Mouse (Mus musculus) retina, postnatal 7 days (tissue): ENCODE results near the gene Mkrn2.
A peak's percentile ranks its signal among the peaks of the same experiment; 100 is the strongest.

Experiments
- DNase-seq: peaks from one replicate; pipeline ENCODE4 v3.0.0-alpha.2; 2012; ENCODE audit warnings: low read depth, low spot score

Gene Mkrn2

DNA sequence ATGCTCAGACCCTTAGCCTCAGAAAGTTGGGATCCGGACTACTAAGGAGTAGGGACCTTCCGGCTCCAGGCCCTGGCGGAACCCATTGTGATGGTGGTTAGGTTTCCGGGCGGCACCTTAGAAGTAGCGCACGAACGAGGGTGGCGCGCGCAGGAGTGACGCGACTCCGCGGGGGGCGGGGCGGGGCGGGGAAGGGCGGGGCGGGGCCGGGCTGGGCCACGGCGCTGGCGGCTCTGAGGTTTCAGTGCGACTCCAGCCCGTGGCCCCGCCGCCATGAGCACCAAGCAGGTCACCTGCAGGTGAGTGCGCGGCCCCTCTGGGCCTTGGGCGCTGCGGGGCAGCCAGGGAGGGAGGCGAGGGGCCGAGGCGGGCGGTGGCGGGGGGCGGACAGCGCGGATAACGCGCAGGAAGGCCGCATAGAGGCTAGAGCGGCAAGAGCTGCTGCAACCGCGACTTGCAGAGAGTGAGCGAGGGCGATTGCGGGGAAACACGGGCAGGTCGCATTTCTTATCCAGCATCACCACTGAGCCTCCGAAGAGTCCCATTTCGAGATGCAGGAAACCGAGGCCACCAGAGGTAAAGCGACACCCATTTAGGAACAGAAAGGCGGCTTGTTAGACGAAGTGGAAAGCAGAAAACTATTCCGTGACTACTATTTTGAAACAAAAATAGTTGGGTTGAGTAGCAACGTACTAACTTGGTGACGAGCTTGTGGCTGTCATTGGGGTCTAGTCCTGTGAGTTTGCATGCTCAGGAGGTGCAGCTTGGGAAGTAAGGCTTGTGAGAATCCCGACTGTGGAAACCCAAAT lies at the start of gene Mkrn2:
Gene Mkrn2, plus strand, starts transcription at position 188 of the 809 bp plus-strand sequence.
- peak; percentile 86 for DNase-seq

GRCm38 (mm10) chr6:115555485-115555884 lies 46.2 kb upstream of the Mkrn2 start:
- no peak for DNase-seq

DNA sequence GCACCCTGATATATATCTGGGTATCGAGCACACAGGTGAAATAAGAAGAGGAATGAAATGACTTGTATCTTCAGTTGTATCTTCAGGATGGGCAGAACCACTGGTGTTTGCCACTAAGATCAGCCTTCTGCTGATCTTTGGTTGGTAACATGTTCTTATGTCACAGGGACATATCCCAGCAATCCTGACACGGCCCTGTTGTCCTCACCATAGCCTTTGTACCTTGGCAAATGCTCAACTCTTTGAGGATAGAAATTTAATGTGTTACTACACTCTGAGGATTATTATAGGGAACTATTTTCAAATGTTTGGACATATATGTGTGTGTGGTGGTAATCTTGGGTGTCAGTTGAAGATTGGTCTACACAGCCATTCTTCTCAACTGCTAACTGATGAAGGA lies 43.5 kb upstream of the Mkrn2 start:
- DNase-seq: no peak

GRCm38 (mm10) chr6:115559651-115560632 lies 41.8 kb upstream of the Mkrn2 start:
- no peak for DNase-seq

DNA sequence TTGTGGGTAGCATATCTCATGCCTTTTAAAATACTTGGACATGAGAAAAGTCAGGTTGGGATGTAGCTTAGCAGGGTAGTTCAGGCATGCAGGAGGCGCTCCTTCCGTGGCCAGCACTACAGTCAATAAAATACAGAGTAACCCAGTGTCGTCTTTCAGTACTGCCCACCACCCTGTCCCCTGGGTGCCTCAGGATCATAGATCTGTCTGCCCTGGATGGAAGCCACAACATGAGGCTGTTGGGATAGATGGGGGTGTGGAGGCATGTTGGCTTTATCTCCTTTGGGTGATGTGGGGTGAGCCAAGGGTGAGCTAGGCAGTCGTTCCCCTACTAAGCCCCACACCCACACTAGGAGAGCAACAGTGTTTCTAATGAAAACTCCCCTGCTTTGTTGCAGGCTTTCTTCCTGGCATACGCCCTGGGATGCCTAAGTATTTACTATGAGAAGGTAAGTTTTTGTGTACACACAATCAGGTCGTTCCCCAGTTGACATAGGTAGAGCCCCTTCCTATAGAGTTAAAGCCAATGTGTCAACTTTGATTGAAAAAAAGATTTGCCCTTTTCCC lies 36.1 kb upstream of the Mkrn2 start:
- DNase-seq: no peak

DNA sequence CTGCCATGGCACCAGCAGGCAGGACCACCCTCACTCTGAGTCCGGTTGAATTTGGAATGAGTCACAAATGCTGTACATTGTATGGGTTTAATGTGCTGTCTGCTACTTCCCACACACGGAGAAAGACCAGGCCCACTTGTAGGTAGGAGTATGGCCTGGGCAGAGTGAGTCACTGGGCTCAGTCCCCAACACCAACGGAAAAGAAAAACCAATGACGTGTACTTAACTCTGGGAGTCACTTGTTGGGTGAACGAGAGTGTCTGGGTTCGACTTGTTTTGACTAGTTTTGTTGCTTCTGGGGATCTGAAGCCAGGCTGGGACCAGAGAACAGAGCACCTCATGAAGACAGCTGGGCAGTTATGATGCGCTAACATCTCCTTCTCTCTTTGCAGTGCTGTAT lies 27.5 kb upstream of the Mkrn2 start:
- DNase-seq: no peak

DNA sequence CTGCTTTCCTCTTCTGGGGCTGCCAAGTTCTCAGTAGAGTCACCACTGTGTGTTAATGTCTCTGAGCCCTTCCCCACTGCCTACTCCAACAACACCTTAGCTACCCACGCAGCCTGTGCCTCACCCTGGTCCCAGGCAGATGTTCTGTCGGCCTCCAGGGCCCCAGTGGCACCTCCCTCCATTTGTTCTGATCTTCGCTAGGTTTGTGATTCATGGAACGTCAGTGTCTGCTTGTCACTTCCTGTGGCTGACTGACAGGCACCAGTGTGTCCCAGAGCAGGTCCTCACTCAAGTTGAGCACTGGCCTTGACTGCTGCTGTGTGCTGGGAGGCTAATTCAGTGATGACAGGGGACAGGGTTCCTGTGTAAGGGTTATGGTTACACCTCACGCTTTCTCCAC lies 24.3 kb upstream of the Mkrn2 start:
- no peak for DNase-seq

DNA sequence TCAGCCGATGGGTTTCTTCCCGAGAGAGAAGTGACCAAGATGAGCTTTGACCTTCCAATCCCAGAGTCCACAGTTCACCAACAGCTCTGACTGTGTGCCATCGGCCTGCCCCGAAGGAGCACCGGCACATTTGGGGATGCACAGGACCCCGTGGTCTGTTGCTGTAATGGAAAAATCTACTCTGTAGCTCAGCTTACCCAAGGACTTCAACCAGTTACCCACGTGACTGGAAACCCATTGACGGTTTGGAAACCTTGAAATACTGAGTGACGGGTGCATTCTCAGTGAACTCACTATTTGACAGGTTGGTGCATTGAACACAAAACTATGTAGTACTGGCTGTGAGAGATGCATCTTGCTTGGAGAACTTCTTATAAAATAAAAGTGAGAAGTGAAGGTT lies 23.8 kb upstream of the Mkrn2 start:
- no peak for DNase-seq

DNA sequence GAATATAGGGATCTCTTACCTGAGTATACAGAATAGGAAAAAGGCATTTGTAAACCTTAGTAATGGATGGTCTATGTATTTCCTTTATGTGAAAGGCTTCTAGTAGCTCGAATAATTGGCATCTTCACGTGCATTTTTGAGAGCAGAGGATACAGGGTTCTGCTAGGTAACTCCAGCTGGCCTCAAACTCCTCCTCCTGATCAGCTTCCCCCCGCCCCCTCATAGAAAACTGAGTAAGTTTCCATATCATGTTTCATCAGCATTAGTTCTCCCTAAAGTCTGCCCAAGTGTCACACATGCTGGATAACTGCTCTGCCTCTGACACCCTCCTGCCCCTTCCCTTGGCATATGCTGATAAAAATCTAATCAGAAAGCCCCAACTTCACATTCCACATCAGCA lies 20.9 kb upstream of the Mkrn2 start:
- DNase-seq: no peak

- no peak for DNase-seq
Measured at GRCm38 (mm10) chr6:115582328-115583115, 19.2 kb upstream of the Mkrn2 start.

DNA sequence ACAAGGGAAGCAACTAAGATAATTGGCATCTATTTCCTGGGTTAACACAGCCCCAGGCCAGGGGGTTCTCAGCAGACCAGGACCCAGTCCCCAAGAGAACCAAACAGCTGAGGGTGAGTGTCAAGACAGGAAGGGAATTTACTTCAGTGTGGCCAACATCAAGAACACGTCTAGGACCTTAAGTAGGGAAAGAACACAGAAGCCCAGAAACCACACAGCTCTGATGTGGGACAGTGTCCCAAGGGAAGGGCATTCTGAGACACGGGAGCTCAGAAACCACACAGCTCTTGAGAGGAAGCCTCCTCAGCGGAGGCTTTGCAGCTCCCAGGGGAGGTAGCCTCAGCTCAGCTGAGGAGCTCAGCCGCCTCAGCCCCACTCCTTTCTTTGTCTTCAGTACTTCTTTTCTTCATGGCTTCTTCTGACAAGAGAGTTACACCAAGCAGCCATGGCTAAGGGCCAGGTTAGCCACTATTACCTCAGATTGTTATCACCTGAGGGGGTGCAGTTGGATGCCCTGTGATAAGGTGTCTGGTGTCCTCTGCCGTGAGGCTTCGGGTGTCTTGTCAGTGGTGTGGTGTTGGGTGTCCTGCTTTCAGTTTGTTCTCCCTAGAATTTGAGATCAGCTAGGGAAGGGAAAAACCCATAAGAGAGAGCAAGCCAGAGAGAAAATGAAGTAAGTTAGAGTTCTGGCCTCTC lies 18.1 kb upstream of the Mkrn2 start:
- no peak for DNase-seq

DNA sequence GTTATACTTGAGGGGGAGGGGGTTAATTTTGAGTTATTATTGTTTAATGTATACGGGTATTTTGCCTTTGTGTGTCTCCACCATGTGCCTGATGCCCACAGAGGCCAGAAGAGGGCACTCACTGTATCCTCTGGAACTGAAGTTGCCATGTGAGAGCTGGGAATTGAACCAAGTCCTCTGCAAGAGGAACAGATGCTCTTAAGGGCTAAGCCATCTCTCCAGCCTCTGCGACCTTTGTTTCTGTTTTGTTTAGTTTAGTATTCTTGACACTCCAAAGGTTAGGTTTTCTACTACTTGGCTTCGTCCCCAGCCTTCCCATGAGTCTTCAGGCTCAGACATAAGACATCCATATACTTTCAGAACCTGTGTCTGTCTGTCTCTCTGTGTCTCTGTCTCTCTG lies 17.5 kb upstream of the Mkrn2 start:
- no peak for DNase-seq

DNA sequence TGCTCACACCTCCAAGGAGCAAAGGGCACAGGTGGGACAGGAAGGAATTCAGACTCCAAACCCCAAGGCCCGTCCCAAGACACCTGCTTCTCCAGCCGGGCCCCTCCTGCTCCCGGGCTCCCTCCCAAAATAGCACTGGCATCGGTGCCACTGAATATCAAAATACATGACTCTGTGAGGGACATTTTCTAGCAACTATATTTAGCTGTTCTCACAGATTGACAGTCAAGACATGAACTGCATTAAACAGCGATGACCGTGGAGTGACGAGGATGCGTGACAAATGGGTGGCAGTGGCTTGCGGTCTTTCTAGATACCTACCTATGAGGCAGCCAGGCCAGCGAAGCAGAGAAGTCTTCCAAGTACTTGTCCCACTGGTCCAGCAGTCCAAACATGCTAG lies 15.4 kb upstream of the Mkrn2 start:
- no peak for DNase-seq

DNA sequence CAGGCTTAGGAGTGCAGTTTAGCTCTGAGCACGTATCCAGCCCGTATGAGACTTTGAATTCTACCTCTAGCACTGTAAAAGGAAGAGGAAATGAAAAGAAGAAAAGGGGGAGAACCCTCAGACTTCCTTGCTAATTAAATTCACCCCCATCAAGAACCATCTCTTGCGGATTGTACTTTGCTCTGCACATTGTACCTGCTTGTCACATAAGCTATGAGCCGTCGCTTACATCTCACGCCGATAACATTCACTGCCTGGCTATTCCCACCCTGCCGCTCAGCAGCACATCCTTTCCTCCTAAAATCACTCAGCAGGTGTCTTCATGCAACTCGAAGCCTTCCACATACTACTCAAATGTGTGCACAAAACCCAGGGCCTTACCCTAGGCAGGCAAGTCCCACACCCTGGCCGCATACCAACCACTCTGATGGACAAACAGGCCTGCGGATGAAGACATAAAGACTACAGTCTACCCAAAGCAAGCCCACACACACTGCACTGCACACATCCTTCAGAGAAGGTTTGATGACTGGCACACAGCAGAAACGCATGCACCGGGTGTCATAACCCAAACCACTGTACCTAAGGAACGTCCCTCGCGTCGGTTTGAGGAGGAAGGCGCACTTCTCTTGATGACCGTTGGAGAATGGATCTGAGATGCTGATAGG lies 9.9 kb upstream of the Mkrn2 start:
- no peak for DNase-seq

DNA sequence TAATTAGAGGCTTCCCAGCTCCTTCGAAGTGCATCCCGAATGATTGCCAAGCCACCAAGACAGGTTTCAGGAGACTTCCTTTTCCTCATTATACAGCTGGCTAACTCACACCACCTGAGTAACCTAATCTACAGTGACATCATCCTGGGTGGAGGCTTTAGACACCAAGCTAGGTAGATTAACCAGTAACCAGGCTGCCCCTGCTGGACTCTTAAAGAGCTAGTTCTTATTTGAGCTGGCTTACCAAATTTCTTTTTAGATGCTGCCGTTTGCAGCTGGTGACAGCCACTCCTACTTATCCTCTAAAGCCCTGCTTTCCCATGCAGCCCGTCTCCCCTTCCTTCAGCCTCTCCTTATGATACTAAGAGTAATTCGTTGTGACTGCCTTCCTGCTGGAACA lies 9.2 kb upstream of the Mkrn2 start, which contains the start of gene Mkrn2os:
Gene Mkrn2os, minus strand, starts transcription at position 119 of the 400 bp plus-strand sequence.
- DNase-seq: no peak

DNA sequence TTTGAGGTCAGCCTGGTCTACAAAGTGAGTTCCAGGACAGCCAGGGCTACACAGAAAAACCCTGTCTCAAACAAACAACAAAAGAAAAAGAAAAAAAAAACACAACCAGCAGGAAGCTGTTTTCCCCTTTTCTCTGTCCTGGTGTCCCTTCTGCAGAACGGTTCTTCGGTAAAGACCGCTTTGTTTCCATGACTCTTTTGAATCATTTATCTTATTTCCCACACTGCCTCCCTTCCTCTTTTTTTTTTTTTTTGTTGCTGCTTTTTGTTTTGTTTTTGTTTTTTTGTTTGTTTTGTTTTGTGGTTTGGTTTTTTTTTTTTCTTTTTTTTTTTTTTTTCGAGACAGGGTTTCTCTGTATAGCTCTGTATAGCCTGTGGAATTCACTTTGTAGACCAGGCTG lies 8.4 kb upstream of the Mkrn2 start:
- no peak for DNase-seq

DNA sequence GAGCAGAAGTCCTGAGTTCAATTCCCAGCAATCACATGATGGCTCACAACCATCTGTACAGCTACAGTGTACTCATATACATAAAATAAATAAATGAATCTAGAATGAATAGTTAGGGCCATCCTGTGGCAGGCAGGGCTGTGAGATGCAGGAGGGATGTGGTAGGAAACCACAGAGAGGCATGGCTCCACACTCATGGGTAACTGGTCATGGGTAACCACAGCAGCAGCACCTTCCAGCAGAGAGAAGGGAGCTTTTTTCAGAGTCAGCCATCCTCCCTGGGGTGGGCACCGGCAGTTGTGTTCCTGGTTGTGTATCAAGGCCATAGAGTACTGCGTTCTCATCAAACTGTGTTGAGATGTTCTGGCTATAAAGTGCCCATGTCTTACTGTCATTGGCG lies 7.2 kb upstream of the Mkrn2 start:
- DNase-seq: no peak

DNA sequence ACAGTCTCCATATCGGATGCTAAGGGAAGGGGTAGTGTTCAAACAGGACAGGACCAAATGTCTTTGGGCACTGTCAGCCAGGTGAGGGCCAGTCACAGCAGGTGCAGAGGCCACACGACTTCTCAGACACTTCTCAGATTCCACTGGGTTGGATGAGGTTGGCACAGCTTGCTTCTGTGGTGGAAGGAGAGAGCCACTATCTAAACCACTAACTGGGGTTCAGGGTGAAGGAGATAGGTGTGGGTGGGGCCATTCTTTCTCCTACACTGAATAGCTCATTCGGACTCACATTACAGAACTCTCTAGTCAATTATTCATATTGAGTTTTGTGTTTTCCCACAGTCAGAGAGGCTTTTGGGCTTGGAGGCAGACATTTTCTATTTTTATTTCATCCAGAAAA lies 6.0 kb upstream of the Mkrn2 start:
- no peak for DNase-seq

- DNase-seq: no peak
Measured at GRCm38 (mm10) chr6:115601322-115601714, 384 bp upstream of the Mkrn2 start.

GRCm38 (mm10) chr6:115606461-115606860 lies 4.8 kb downstream of the Mkrn2 start:
- no peak for DNase-seq
